Mouse (Mus musculus) stomach, postnatal 0 days (tissue): ENCODE results near the gene Atad1. TPM values are rescaled to one million over a fixed set of nuclear protein-coding genes. Genes with fewer than 3 reads are reported as not detected.
"Not testable (repeated sequence)": the region's sequence is repeated elsewhere in the genome, so short reads cannot be mapped to it uniquely, and the experiment has no call there.

Source experiments
- ATAC-seq: fragments of 200-750 bp; cut with Nextera tagmentation; 2 replicates; pipeline ENCODE4 v1.8.0; 2017; ENCODE audit not compliant: low FRiP score, low TSS enrichment
- DNase-seq: peaks from one replicate; pipeline ENCODE4 v3.0.0-alpha.2; 2016; ENCODE audit warnings: low spot score
- H3K27ac ChIP-seq: fragments of 300-500 bp; sonication (generic); replicated peaks from 2 replicates; pipeline ENCODE4 v1.5.1; 2014; ENCODE audit warnings: mild to moderate bottlenecking, control low read depth
- H3K27me3 ChIP-seq: fragments of 300-500 bp; sonication (generic); 2 replicates; pipeline ENCODE4 v1.6.1; 2014; ENCODE audit warnings: low read length; ENCODE audit not compliant: control insufficient read depth, insufficient read depth
- H3K36me3 ChIP-seq: fragments of 300-500 bp; sonication (generic); 2 replicates; pipeline ENCODE4 v1.6.1; 2014; ENCODE audit warnings: low read length, mixed read lengths; ENCODE audit not compliant: control insufficient read depth, insufficient read depth
- H3K4me1 ChIP-seq: fragments of 300-500 bp; sonication (generic); replicated peaks from 2 replicates; pipeline ENCODE4 v1.6.1; 2014; ENCODE audit warnings: antibody characterized with exemption; ENCODE audit not compliant: control insufficient read depth, insufficient read depth
- H3K4me2 ChIP-seq: fragments of 300-500 bp; sonication (generic); replicated peaks from 2 replicates; pipeline ENCODE4 v1.6.1; 2014; ENCODE audit warnings: low read depth, mild to moderate bottlenecking, control low read depth, moderate library complexity
- H3K4me3 ChIP-seq: fragments of 300-500 bp; sonication (generic); 2 replicates; pipeline ENCODE4 v1.5.1; 2014; ENCODE audit warnings: low read depth, low read length, control low read depth
- H3K9ac ChIP-seq: fragments of 300-500 bp; sonication (generic); 2 replicates; pipeline ENCODE4 v1.6.1; 2014; ENCODE audit warnings: mild to moderate bottlenecking, low read length, control low read depth, mixed read lengths
- H3K9me3 ChIP-seq: fragments of 300-500 bp; sonication (generic); 2 replicates; pipeline ENCODE4 v1.6.1; 2016; ENCODE audit warnings: low read length; ENCODE audit not compliant: control insufficient read depth
- CTCF ChIP-seq: IDR thresholded peaks from 2 replicates; pipeline ENCODE4 v1.5.1; 2016; ENCODE audit warnings: antibody characterized with exemption, low read depth, mild to moderate bottlenecking, moderate library complexity
- EP300 ChIP-seq: optimal IDR thresholded peaks from 2 replicates; pipeline ENCODE3; 2016; ENCODE audit warnings: antibody characterized with exemption
- WGBS: fragments of 180-500 bp; shearing (Covaris S2); extraction: QIAGEN DNeasy Blood & Tissue Kit; methylation state at CpG from one replicate; pipeline ENCODE4 v1.1.7; 2014; 5-methylcytosine and 5-hydroxymethylcytosine counted together
- polyA plus RNA-seq: library from polyadenylated mRNA; unstranded; fragments of >200 nt; fragmentation: Nextera tagmentation; extraction: Ambion mirVana; gene quantifications from 2 replicates; pipeline ENCODE4 v1.2.1, GENCODE M21; 2015

Atad1 gene
- polyA plus RNA-seq, 1 experiment from 2014 or later, result 42.2 TPM

- 89% methylated on average over 5 of the region's 5 CpGs for WGBS
- H3K4me2 ChIP-seq, result no peak overlapping the region
- no peak for ATAC-seq
Measured at GRCm38 (mm10) chr19:32683081-32683480, 56.5 kb downstream of the Atad1 start.

GRCm38 (mm10) chr19:32680894-32681293, 58.7 kb downstream of the Atad1 start:
- ATAC-seq, result no peak
- WGBS, result 81% methylated on average over 2 of the region's 2 CpGs

More at GRCm38 (mm10) chr19:32683081-32683480, 56.5 kb downstream of the Atad1 start:
- no peak for TF ChIP-seq EP300
- TF ChIP-seq CTCF, result no peak
- DNase-seq, result no peak
- H3K9ac ChIP-seq, result no peak overlapping the region
- no peaks in the 10 kb centered on the region for H3K27me3 ChIP-seq
- H3K4me3 ChIP-seq, result no peak overlapping the region
- H3K4me1 ChIP-seq, result no peaks in the 10 kb centered on the region
- H3K27ac ChIP-seq, result no peak overlapping the region
- no peaks in the 10 kb centered on the region for H3K9me3 ChIP-seq
- H3K36me3 ChIP-seq, result peaks cover 5% of the 10 kb centered on the region; the same call in 1 of the 2 replicates

GRCm38 (mm10) chr19:32675766-32676165, 63.8 kb downstream of the Atad1 start:
- Histone ChIP-seq H3K4me3 (no peak overlapping the region), H3K4me1 (no peaks in the 10 kb centered on the region), H3K27me3 (no peaks in the 10 kb centered on the region), H3K9ac (no peak overlapping the region), H3K9me3 (no peaks in the 10 kb centered on the region), H3K27ac (no peak overlapping the region), H3K36me3 (no peaks in the 10 kb centered on the region), H3K4me2 (no peak overlapping the region)
- ATAC-seq (no peak), DNase-seq (no peak)
- WGBS, result 82% methylated on average over 3 of the region's 3 CpGs
- no peak for TF ChIP-seq CTCF
- TF ChIP-seq EP300, result no peak

More at GRCm38 (mm10) chr19:32680894-32681293, 58.7 kb downstream of the Atad1 start:
- no peaks in the 10 kb centered on the region for H3K4me1 ChIP-seq
- DNase-seq, result no peak
- peaks cover 5% of the 10 kb centered on the region; the same call in 1 of the 2 replicates for H3K36me3 ChIP-seq
- no peak for TF ChIP-seq CTCF
- TF ChIP-seq EP300, result no peak
- H3K9ac ChIP-seq, result no peak overlapping the region
- H3K27ac ChIP-seq, result no peak overlapping the region
- H3K27me3 ChIP-seq, result no peaks in the 10 kb centered on the region
- no peak overlapping the region for H3K4me2 ChIP-seq
- H3K9me3 ChIP-seq, result no peaks in the 10 kb centered on the region
- H3K4me3 ChIP-seq, result no peak overlapping the region

DNA sequence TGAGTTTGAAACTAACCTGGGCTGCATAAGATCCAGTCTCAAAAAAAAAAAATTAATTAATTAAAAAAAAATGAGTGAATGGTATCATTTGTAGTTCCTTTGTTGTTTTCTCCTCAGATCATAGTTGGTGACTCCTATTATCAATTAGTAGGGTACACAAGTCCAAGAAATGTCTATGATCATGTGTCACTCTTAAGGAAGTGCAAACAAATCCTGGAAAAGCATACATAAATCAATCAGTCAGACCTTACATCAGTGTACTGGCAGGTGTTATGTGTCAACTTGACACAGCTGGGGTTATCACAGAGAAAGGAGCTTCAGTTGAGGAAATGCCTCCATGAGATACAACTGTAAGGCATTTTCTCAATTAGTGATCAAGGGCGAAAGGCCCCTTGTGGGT, 71.8 kb downstream of the Atad1 start:
- not testable (repeated sequence) for H3K4me3 ChIP-seq, H3K36me3 ChIP-seq, H3K27me3 ChIP-seq, H3K4me1 ChIP-seq, H3K27ac ChIP-seq, H3K9me3 ChIP-seq, DNase-seq, H3K9ac ChIP-seq, H3K4me2 ChIP-seq
- peak; percentile 63; the same call in 1 of the 2 replicates for ATAC-seq
- 91% methylated on average over 1 of the region's 1 CpGs for WGBS

GRCm38 (mm10) chr19:32665243-32665642, 74.3 kb downstream of the Atad1 start:
- 73% methylated on average over 8 of the region's 8 CpGs for whole genome bisulfite sequencing
- H3K36me3 ChIP-seq, result no peaks in the 10 kb centered on the region
- ATAC-seq, result no peak
- H3K27ac ChIP-seq, result no peak overlapping the region
- H3K9ac ChIP-seq, result no peak overlapping the region
- DNase-seq, result no peak
- no peak overlapping the region for H3K4me2 ChIP-seq
- H3K4me3 ChIP-seq, result no peak overlapping the region
- H3K4me1 ChIP-seq, result no peaks in the 10 kb centered on the region
- H3K9me3 ChIP-seq, result no peaks in the 10 kb centered on the region
- TF ChIP-seq CTCF (no peak), EP300 (no peak)
- H3K27me3 ChIP-seq, result no peaks in the 10 kb centered on the region

GRCm38 (mm10) chr19:32662936-32663335, 76.7 kb downstream of the Atad1 start:
- Histone ChIP-seq H3K4me3 (no peak overlapping the region), H3K27me3 (no peaks in the 10 kb centered on the region), H3K27ac (no peak overlapping the region), H3K9me3 (no peaks in the 10 kb centered on the region), H3K36me3 (no peaks in the 10 kb centered on the region; the same call in 1 of the 2 replicates), H3K4me1 (no peaks in the 10 kb centered on the region), H3K4me2 (no peak overlapping the region), H3K9ac (no peak overlapping the region)
- ATAC-seq (no peak), DNase-seq (no peak)
- 81% methylated on average over 6 of the region's 6 CpGs for WGBS
- TF ChIP-seq CTCF (no peak), EP300 (no peak)
